Mouse (Mus musculus) intestine, embryonic 15.5 days (tissue): ENCODE measurements around the gene Dedd2. TPM values are rescaled to one million over a fixed set of nuclear protein-coding genes. Genes with fewer than 3 reads are reported as not detected.
"Not testable (repeated sequence)": the region's sequence is repeated elsewhere in the genome, so short reads cannot be mapped to it uniquely, and the experiment has no call there.

Experiments
- ATAC-seq: fragments of 200-750 bp; cut with Nextera tagmentation; 2 replicates; pipeline ENCODE4 v1.8.0; 2017; ENCODE audit warnings: moderate TSS enrichment, moderate library complexity
- H3K27ac ChIP-seq: fragments of 300-500 bp; sonication (generic); 2 replicates; pipeline ENCODE4 v1.5.1; 2015; ENCODE audit warnings: mild to moderate bottlenecking, inconsistent platforms
- H3K27me3 ChIP-seq: fragments of 300-500 bp; sonication (generic); replicated peaks from 2 replicates; pipeline ENCODE4 v1.6.1; 2015; ENCODE audit warnings: inconsistent platforms
- H3K36me3 ChIP-seq: fragments of 300-500 bp; sonication (generic); 2 replicates; pipeline ENCODE4 v1.6.1; 2015; ENCODE audit warnings: inconsistent platforms
- H3K4me1 ChIP-seq: fragments of 300-500 bp; sonication (generic); replicated peaks from 2 replicates; pipeline ENCODE4 v1.6.1; 2015; ENCODE audit warnings: inconsistent platforms
- H3K4me2 ChIP-seq: fragments of 300-500 bp; sonication (generic); replicated peaks from 2 replicates; pipeline ENCODE4 v1.6.1; 2015; ENCODE audit warnings: mild to moderate bottlenecking, inconsistent platforms
- H3K4me3 ChIP-seq: fragments of 300-500 bp; sonication (generic); replicated peaks from 2 replicates; pipeline ENCODE4 v1.5.1; 2015; ENCODE audit warnings: inconsistent platforms
- H3K9ac ChIP-seq: fragments of 300-500 bp; sonication (generic); 2 replicates; pipeline ENCODE4 v1.6.1; 2015; ENCODE audit warnings: inconsistent platforms
- H3K9me3 ChIP-seq: fragments of 300-500 bp; sonication (generic); 2 replicates; pipeline ENCODE4 v1.6.1; 2016; ENCODE audit warnings: inconsistent platforms
- WGBS: fragments of 180-500 bp; shearing (Covaris S2); methylation state at CpG from one replicate; pipeline ENCODE4 v1.1.7; 2015; 5-methylcytosine and 5-hydroxymethylcytosine counted together
- polyA plus RNA-seq: library from polyadenylated mRNA; unstranded; fragments of >200 nt; fragmentation: Nextera tagmentation; extraction: Ambion mirVana; gene quantifications from 2 replicates; pipeline ENCODE4 v1.2.1, GENCODE M21; 2015

Dedd2 gene
- polyA plus RNA-seq = 13.2 and 13.5 TPM in 2 replicates

- Histone ChIP-seq H3K9ac (peak within 1 kb of the TSS; percentile 79), H3K27me3 (no peaks in the 10 kb centered on the region), H3K4me3 (peak within 1 kb of the TSS; percentile 80), H3K4me1 (peaks cover 40% of the 10 kb centered on the region), H3K4me2 (peak within 1 kb of the TSS; percentile 95), H3K36me3 (peaks cover 11% of the 10 kb centered on the region; the same call in 1 of the 2 replicates), H3K9me3 (no peaks in the 10 kb centered on the region), H3K27ac (peak within 1 kb of the TSS; percentile 92)
- no peak for ATAC-seq
- WGBS = 7% methylated on average over 20 of the region's 20 CpGs
These were observed at the start of gene Dedd2 for GRCm38 (mm10) chr7:25220457-25221101. Gene Dedd2, minus strand, starts transcription at chr7:25220615.

- H3K4me2 ChIP-seq = peak overlapping the region; percentile 74
- H3K27me3 ChIP-seq = no peaks in the 10 kb centered on the region
- ATAC-seq = no peak
- H3K9ac ChIP-seq = peak overlapping the region; percentile 73; the same call in 1 of the 2 replicates
- WGBS = 84% methylated on average over 8 of the region's 8 CpGs
- H3K36me3 ChIP-seq = peaks cover 22% of the 10 kb centered on the region
- peak overlapping the region; percentile 73 for H3K4me3 ChIP-seq
- peaks cover 28% of the 10 kb centered on the region for H3K4me1 ChIP-seq
- 0 out of 2 replicates have a peak overlapping the region, but pooled peaks have one; percentile 23 for H3K27ac ChIP-seq
- H3K9me3 ChIP-seq = no peaks in the 10 kb centered on the region
These were observed 49.3 kb upstream of the Dedd2 start for GRCm38 (mm10) chr7:25269545-25270271.

DNA sequence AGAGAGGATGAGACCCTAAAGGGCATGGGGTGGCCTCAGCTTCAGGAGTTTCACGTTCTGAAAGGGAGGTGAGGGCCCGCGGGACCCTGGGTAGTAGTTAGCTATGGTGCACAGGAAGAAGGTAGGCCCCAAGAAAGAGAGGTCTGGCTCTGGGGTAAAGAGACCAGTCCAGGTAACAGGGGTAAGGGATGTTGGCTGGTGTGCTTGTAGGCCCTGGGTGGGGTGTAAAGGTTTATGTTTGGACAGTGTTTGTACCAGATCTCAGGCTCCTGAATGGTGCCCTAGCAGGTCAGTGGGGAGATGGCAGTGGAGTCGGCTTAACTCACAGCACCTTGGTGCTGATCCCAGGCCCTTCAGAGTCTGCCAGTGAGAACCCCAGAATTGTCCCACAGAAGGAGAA is 48.6 kb upstream of the Dedd2 start:
- Histone ChIP-seq H3K9me3 (no peaks in the 10 kb centered on the region), H3K4me2 (peak overlapping the region; percentile 74), H3K4me1 (peaks cover 22% of the 10 kb centered on the region), H3K9ac (peak overlapping the region; percentile 73), H3K27me3 (no peaks in the 10 kb centered on the region), H3K4me3 (peak overlapping the region; percentile 73), H3K27ac (peak overlapping the region; percentile 73; the same call in 1 of the 2 replicates), H3K36me3 (peaks cover 22% of the 10 kb centered on the region)
- ATAC-seq = no peak
- 40% methylated on average over 4 of the region's 4 CpGs for WGBS

DNA sequence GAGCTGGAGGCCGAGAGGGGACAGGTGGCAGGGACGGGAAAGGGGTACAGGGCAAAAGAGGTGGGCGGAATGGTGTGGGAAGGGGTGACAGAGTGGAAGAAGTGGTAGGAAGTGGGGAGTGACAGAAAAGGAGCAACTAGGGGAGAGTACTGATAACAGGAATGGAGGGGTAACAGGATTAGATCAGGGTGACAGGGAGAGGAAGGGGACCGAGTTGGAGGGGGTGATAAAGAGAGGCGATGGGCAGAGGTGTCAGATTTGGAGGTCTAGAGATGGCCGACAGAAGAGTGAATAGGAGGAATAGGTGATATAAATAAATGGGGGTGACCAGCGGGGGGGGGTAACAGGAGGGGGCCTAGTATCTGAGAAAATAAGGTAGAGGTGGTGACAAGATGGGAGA is 48.2 kb upstream of the Dedd2 start:
- Histone ChIP-seq H3K27ac (peak overlapping the region; percentile 73), H3K4me3 (peak overlapping the region; percentile 73), H3K9me3 (no peaks in the 10 kb centered on the region), H3K36me3 (peaks cover 21% of the 10 kb centered on the region), H3K27me3 (no peaks in the 10 kb centered on the region), H3K9ac (peak overlapping the region; percentile 73), H3K4me1 (peaks cover 18% of the 10 kb centered on the region), H3K4me2 (peak overlapping the region; percentile 74)
- 1% methylated on average over 7 of the region's 7 CpGs for WGBS
- ATAC-seq = no peak

GRCm38 (mm10) chr7:25267751-25268463 is 47.5 kb upstream of the Dedd2 start:
- H3K27ac ChIP-seq = peak overlapping the region; percentile 90

DNA sequence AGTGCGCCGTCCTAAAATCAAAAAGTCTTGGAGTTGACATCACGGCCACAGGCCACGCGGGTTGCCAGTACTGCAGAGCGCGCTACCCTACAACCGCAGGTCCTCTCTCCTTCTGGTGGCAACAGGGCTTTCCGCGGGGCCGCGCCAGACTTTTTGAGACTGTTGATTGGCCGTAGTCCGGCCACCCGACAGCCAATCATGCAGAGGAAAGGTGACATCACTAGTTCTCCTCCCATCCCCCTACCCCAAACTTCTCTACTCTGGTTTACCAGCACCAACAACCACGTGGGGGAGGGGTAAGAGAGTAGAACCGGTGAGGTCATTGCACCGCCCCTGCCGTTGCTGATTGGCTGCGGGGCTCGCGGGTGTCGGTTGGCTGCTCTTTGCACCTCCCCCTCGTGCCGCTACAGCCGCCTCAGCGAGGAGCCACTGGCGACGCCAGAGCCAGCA is 46.9 kb upstream of the Dedd2 start, which contains the start of gene Cic:
Gene Cic (plus strand): TSS at position 404 of the 450 bp plus-strand sequence.
- Histone ChIP-seq H3K9me3 (no peaks in the 10 kb centered on the region), H3K36me3 (peaks cover 14% of the 10 kb centered on the region; the same call in 1 of the 2 replicates), H3K27me3 (no peaks in the 10 kb centered on the region), H3K27ac (peak within 1 kb of the TSS; percentile 90), H3K4me2 (peak within 1 kb of the TSS; percentile 74), H3K9ac (peak within 1 kb of the TSS; percentile 73), H3K4me3 (peak within 1 kb of the TSS; percentile 73), H3K4me1 (peaks cover 13% of the 10 kb centered on the region)
- WGBS = under 1% methylated on average over 29 of the region's 29 CpGs
- peak; percentile 91 for ATAC-seq

More at GRCm38 (mm10) chr7:25267751-25268463, 47.5 kb upstream of the Dedd2 start:
- under 1% methylated on average over 33 of the region's 33 CpGs for WGBS
- peak overlapping the region; percentile 73 for H3K4me3 ChIP-seq
- peak; percentile 97 for ATAC-seq
- H3K36me3 ChIP-seq = peaks cover 14% of the 10 kb centered on the region
- no peaks in the 10 kb centered on the region for H3K9me3 ChIP-seq
- H3K27me3 ChIP-seq = no peaks in the 10 kb centered on the region
- H3K4me2 ChIP-seq = peak overlapping the region; percentile 74
- peak overlapping the region; percentile 73 for H3K9ac ChIP-seq
- H3K4me1 ChIP-seq = peaks cover 13% of the 10 kb centered on the region

DNA sequence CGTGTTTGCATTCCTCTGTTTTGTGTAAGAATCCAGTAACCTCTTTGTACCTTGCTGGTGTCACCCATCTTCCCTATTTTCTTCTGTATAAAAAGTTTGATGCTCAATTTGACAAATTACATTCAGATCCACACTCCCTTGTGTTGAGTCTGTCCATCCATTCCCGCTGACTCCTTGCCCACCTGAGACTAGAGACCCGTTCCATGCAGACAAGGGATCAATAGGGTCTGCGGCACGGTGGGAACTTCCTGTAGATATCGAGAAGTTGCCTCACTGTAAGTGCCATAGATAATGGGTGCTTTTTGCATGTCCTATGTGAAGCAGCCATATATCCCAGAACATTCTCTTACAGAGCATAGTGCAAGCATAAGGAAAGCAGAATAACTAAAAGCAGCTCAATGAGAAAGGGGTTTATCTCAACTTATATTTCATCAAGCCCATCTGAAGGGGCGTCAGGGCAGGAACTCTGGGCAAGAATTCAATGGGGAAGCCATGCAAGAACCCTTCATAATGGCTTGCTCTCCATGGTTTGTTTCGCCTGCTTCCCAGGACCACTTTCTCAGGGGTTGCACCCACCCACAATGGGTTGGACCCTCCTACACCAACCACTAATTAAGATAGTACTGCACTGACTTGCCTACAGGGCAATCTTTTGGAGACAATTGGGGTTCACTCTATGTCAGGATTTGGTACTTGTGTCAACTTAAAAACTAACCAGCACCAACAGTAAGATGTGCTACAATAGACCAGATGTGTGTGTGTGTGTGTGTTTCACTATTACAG is 46.0 kb upstream of the Dedd2 start:
- H3K9ac ChIP-seq = no peak overlapping the region
- H3K4me1 ChIP-seq = peaks cover 13% of the 10 kb centered on the region
- peaks cover 4% of the 10 kb centered on the region; the same call in 1 of the 2 replicates for H3K36me3 ChIP-seq
- H3K27ac ChIP-seq = no peak overlapping the region
- H3K9me3 ChIP-seq = no peaks in the 10 kb centered on the region
- no peak overlapping the region for H3K4me3 ChIP-seq
- ATAC-seq = no peak
- peak overlapping the region; percentile 64; the same call in 1 of the 2 replicates for H3K4me2 ChIP-seq
- WGBS = 85% methylated on average over 8 of the region's 8 CpGs
- H3K27me3 ChIP-seq = no peaks in the 10 kb centered on the region

DNA sequence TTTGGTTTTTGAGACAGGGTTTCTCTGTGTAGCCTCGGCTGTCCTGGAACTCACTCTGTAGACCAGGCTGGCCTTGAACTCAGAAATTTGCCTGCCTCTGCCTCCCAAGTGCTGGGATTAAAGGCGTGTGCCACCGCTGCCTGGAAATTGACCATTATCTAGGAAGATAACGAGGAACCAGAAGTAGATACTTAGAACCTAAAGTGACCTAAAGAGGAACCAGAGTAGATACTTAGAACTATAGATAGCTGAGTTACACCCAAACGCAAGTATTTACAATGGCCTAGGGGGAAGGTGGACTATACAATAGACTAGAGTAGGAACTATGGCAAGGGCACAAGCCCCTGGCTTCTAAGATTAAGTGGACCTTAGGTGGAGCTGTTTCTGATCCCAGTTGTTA is 45.3 kb upstream of the Dedd2 start:
- not testable (repeated sequence) for H3K36me3 ChIP-seq, H3K9me3 ChIP-seq, H3K27ac ChIP-seq, H3K4me2 ChIP-seq, H3K9ac ChIP-seq, H3K27me3 ChIP-seq, H3K4me3 ChIP-seq, ATAC-seq
- 88% methylated on average over 5 of the region's 5 CpGs for WGBS
- H3K4me1 ChIP-seq = peaks cover 13% of the 10 kb centered on the region

DNA sequence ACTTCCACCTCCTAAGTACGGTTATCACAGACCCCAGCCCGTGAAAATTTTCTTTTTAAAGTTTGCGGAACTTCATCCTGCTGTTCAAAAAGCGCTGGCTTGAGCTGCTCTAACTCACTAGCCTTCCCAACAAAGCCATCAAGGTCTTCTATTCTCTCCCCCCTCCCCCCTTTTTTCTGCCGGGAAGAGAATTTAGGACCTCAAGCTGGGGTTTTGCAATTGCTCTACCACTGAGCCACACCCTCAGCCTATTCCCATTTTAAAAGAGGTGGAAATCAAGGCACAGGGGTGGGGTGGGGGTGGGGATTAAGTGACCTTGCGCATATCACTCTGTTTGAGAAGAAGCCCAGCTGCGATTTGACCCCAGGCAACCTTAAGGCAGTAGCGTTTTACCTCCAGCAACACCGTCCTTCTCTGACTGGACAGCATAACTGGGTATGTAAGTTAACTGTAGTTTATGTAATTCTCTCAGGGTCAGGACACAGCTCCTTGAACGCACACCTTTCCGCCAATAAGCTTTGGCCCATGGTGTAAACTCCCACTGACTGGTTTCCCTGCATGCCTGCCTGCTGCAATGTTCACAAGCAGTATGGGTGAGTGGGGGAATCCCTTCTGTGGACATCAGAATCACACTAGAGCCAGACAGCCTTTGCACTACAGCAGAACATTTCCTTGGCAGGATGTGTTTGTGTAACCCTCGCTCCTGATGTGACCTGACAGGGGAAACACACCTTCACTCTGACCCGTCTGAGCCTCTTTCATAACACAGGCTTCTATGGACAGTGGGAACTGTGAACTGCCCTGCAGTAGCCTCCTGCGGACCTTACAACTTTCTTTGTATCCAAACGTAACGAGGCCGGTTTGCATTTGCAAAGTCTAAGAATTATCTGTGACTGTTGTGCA is 43.8 kb upstream of the Dedd2 start:
- Histone ChIP-seq H3K4me3 (no peak overlapping the region), H3K27me3 (no peaks in the 10 kb centered on the region), H3K9ac (no peak overlapping the region), H3K4me2 (no peak overlapping the region), H3K36me3 (no peaks in the 10 kb centered on the region), H3K9me3 (no peaks in the 10 kb centered on the region), H3K4me1 (peaks cover 7% of the 10 kb centered on the region), H3K27ac (no peak overlapping the region)
- no peak for ATAC-seq
- 34% methylated on average over 17 of the region's 17 CpGs for WGBS

- H3K4me1 ChIP-seq = 0 out of 2 replicates have a peak, but pooled peaks cover under 1% of the 10 kb centered on the region
- H3K27ac ChIP-seq = no peak overlapping the region
- H3K9ac ChIP-seq = no peak overlapping the region
- H3K27me3 ChIP-seq = no peaks in the 10 kb centered on the region
- H3K4me2 ChIP-seq = no peak overlapping the region
- ATAC-seq = no peak
- WGBS = 70% methylated on average over 1 of the region's 1 CpGs
- H3K9me3 ChIP-seq = no peaks in the 10 kb centered on the region
- no peak overlapping the region for H3K4me3 ChIP-seq
- H3K36me3 ChIP-seq = no peaks in the 10 kb centered on the region
These were observed 41.5 kb upstream of the Dedd2 start for GRCm38 (mm10) chr7:25261896-25262295.

DNA sequence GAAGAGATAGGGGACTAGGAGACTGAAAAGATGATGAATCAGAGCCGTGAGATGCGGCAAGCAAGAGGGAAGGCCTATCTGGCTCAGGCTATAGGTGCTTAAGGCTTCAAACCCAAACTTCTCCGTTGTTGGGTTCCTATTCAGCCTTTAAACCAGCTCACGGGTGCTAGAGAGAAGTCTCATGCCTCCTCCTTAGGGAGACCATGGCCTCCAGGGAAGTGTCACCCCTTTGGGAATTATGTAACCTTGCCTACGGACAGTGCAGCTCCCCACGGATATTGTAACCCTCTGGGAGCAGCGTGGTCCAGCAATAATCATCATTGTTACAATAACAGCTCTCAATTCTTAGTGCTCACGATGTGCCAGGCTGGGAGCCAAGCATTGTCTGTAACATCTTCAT is 31.4 kb upstream of the Dedd2 start:
- Histone ChIP-seq H3K27me3 (no peaks in the 10 kb centered on the region), H3K4me1 (peaks cover 27% of the 10 kb centered on the region), H3K9me3 (no peaks in the 10 kb centered on the region), H3K4me3 (peak overlapping the region; percentile 74), H3K36me3 (no peaks in the 10 kb centered on the region), H3K27ac (peak overlapping the region; percentile 98), H3K9ac (peak overlapping the region; percentile 45), H3K4me2 (peak overlapping the region; percentile 90)
- no peak for ATAC-seq
- WGBS = 22% methylated on average over 8 of the region's 8 CpGs
